Mouse (Mus musculus) E14TG2a.4 (cell line): ENCODE data around the gene Bcar3.

ENCODE experiments used
- H3K27me3 ChIP-seq: 2 replicates; pipeline ENCODE4 v1.6.1; 2014; ENCODE audit warnings: low read length, control low read depth; ENCODE audit not compliant: insufficient read depth
- H3K36me3 ChIP-seq: 2 replicates; pipeline ENCODE4 v1.6.1; 2014; ENCODE audit warnings: low read length, control low read depth; ENCODE audit not compliant: insufficient read depth
- H3K4me1 ChIP-seq: replicated peaks from 2 replicates; pipeline ENCODE4 v1.6.1; 2014; ENCODE audit warnings: low read depth, low read length, control low read depth
- H3K4me3 ChIP-seq: replicated peaks from 2 replicates; pipeline ENCODE4 v1.5.1; 2014; ENCODE audit warnings: mild to moderate bottlenecking, low read length
- H3K9me3 ChIP-seq: 2 replicates; pipeline ENCODE4 v1.6.1; 2014; ENCODE audit warnings: low read length, control low read depth
- CTCF ChIP-seq: conservative IDR thresholded peaks from 2 replicates; pipeline ENCODE4 v1.5.1; 2014; ENCODE audit warnings: low read length
- NANOG ChIP-seq: IDR thresholded peaks from 2 replicates; pipeline ENCODE4 v1.6.1; 2014; ENCODE audit warnings: borderline replicate concordance, low read length, mixed read lengths
- POU5F1 ChIP-seq: IDR thresholded peaks from 2 replicates; pipeline ENCODE4 v1.6.1; 2014; ENCODE audit warnings: low read length, borderline replicate concordance

Bcar3 gene

GRCm38 (mm10) chr3:122423643-122424042 lies 129.7 kb downstream of the Bcar3 start:
- H3K9me3 ChIP-seq = no peaks in the 10 kb centered on the region
- no peak overlapping the region for H3K4me3 ChIP-seq
- TF ChIP-seq POU5F1 (no peak), NANOG (no peak), CTCF (no peak)
- H3K27me3 ChIP-seq = no peaks in the 10 kb centered on the region
- peaks cover 35% of the 10 kb centered on the region for H3K36me3 ChIP-seq
- peaks cover 55% of the 10 kb centered on the region for H3K4me1 ChIP-seq

- H3K36me3 ChIP-seq = peaks cover 53% of the 10 kb centered on the region
- no peak for TF ChIP-seq NANOG
- H3K4me3 ChIP-seq = peak overlapping the region; percentile 45; the same call in 1 of the 2 replicates
- no peaks in the 10 kb centered on the region for H3K9me3 ChIP-seq
- H3K27me3 ChIP-seq = no peaks in the 10 kb centered on the region
- H3K4me1 ChIP-seq = peaks cover 70% of the 10 kb centered on the region
Observed at GRCm38 (mm10) chr3:122428325-122428821, 134.4 kb downstream of the Bcar3 start.

- Histone ChIP-seq H3K36me3 (peaks cover 39% of the 10 kb centered on the region), H3K4me1 (peaks cover 76% of the 10 kb centered on the region)
- TF ChIP-seq CTCF (no peak), POU5F1 (no peak), NANOG (no peak)
Observed at GRCm38 (mm10) chr3:122430780-122431497, 137.0 kb downstream of the Bcar3 start.

GRCm38 (mm10) chr3:122432811-122433406 lies 139.0 kb downstream of the Bcar3 start:
- no peaks in the 10 kb centered on the region for H3K27me3 ChIP-seq
- peaks cover 22% of the 10 kb centered on the region for H3K36me3 ChIP-seq
- H3K4me1 ChIP-seq = peaks cover 88% of the 10 kb centered on the region
- no peak; the same call in 1 of the 2 replicates for TF ChIP-seq NANOG
- no peak for TF ChIP-seq CTCF
- TF ChIP-seq POU5F1 = no peak
- no peaks in the 10 kb centered on the region for H3K9me3 ChIP-seq
- peak overlapping the region; percentile 63 for H3K4me3 ChIP-seq

More at GRCm38 (mm10) chr3:122430780-122431497, 137.0 kb downstream of the Bcar3 start:
- Histone ChIP-seq H3K27me3 (no peaks in the 10 kb centered on the region), H3K9me3 (no peaks in the 10 kb centered on the region), H3K4me3 (0 out of 2 replicates have a peak overlapping the region, but pooled peaks have one; percentile 18)

- H3K27me3 ChIP-seq = no peaks in the 10 kb centered on the region
- no peaks in the 10 kb centered on the region for H3K9me3 ChIP-seq
- H3K36me3 ChIP-seq = peaks cover 18% of the 10 kb centered on the region; the same call in 1 of the 2 replicates
- TF ChIP-seq CTCF (no peak), POU5F1 (peak; percentile 75; the same call in 1 of the 2 replicates), NANOG (peak; percentile 48; the same call in 1 of the 2 replicates)
- peaks cover 87% of the 10 kb centered on the region for H3K4me1 ChIP-seq
- H3K4me3 ChIP-seq = peak overlapping the region; percentile 52
Observed at GRCm38 (mm10) chr3:122433975-122434626, 140.2 kb downstream of the Bcar3 start.

- Histone ChIP-seq H3K4me3 (no peak overlapping the region), H3K4me1 (peaks cover 89% of the 10 kb centered on the region), H3K27me3 (no peaks in the 10 kb centered on the region), H3K9me3 (no peaks in the 10 kb centered on the region), H3K36me3 (peaks cover 19% of the 10 kb centered on the region; the same call in 1 of the 2 replicates)
- no peak for TF ChIP-seq POU5F1
- peak; percentile 66 for TF ChIP-seq CTCF
- no peak for TF ChIP-seq NANOG
Observed at GRCm38 (mm10) chr3:122434983-122435935, 141.3 kb downstream of the Bcar3 start.

- Histone ChIP-seq H3K4me1 (peaks cover 72% of the 10 kb centered on the region), H3K4me3 (no peak overlapping the region), H3K27me3 (no peaks in the 10 kb centered on the region), H3K36me3 (peaks cover 16% of the 10 kb centered on the region), H3K9me3 (no peaks in the 10 kb centered on the region)
- no peak for TF ChIP-seq CTCF
- no peak for TF ChIP-seq POU5F1
- no peak for TF ChIP-seq NANOG
Observed at GRCm38 (mm10) chr3:122438143-122438825, 144.3 kb downstream of the Bcar3 start.
